ENCODE assay signal across 8 mouse cellular contexts in the genomic region with DNA sequence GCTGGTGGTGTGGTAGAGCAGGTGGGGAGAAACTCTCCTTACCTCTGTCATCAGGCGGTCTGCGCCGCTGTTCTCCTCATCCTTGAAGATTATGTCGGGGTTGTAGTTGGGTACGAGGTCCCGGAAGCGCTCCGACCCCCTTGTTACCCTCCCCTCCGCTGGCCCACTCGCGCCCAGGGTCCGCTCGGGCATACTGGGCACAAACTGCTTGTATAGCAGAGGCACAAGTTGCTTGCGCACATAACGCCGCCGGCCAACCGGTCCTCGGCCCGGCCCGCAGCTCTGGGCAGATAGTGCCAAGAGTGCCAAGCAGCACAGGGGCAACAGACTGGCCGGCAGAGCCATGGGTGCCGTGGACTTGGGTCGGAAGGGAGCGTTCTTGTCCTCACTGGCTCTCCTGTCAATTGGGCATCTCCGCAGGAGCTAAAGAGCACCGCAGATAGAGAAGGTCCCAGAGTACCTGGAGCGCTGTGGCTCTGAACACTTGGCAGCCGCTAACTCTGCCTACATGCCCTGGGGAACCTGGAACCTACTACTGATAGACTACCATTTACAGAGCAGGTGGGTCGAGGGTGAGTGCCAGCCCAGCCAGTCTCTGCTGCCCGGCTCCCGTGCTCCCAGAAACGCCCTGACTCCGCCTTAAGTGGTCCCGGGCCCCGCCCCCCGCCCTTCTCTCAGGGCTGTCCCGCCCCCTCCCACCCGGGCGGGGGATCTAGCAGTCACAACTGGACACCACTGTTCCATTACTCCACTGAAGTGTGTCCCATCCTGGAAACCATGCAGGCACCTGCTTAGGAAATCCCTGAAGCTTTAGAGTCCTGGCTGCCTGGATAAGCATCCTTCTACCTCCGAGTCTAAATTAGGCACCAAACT. TPM values are rescaled to one million over a fixed set of nuclear protein-coding genes. Genes with fewer than 3 reads are reported as not detected.
DNase-seq lines count a peak whose midpoint lies in the region; ATAC-seq and TF ChIP-seq lines count a peak whose summit lies in the region.

Dhh (minus strand) TSS at position 613 of the 873 bp plus-strand sequence.

- peaks cover 49% of the 10 kb centered on the region for H3K4me1 ChIP-seq in heart, embryonic 12.5 days (replicated peaks)
- H3K4me1 ChIP-seq in limb, embryonic 11.5 days (ENCODE audit: control insufficient read depth, insufficient read depth, low read length), result peaks cover 25% of the 10 kb centered on the region

- H3K4me2 ChIP-seq in heart, embryonic 12.5 days, result peak within 1 kb of the TSS; percentile 88
- H3K4me2 ChIP-seq in limb, embryonic 11.5 days (ENCODE audit: low read depth, severe bottlenecking), result peak within 1 kb of the TSS; percentile 38
- peak within 1 kb of the TSS; percentile 50 for H3K4me2 ChIP-seq in myocyte (ENCODE audit: low read depth)

- no peaks in the 10 kb centered on the region for H3K9me3 ChIP-seq in heart, embryonic 12.5 days (replicated peaks)
- H3K9me3 ChIP-seq in limb, embryonic 11.5 days (ENCODE audit: control insufficient read depth, low read length), result peaks cover 4% of the 10 kb centered on the region; the same call in 1 of the 2 replicates

- H3ac ChIP-seq in myocyte (ENCODE audit: control insufficient read depth, insufficient read length), result no peak within 1 kb of the TSS

- no peak for TF ChIP-seq POLR2A in myocyte (IDR thresholded peaks at IDR 0.05; ENCODE audit: insufficient read length, low read depth)

- intact Hi-C loops in left cerebral cortex, postnatal 4 days (cut with DNase I), result no loop called here

- H3K4me3 ChIP-seq in heart, embryonic 12.5 days, result peak within 1 kb of the TSS; percentile 47
- H3K4me3 ChIP-seq in limb, embryonic 11.5 days (ENCODE audit: low read depth, low read length), result peak within 1 kb of the TSS; percentile 21
- H3K4me3 ChIP-seq in myocyte, result no peak within 1 kb of the TSS

- peak; percentile 40 for DNase-seq in ovary, adult 18-20 months (ENCODE audit: low spot score)
- no peak for DNase-seq in ovary, postnatal 10 days (ENCODE audit: low spot score)
- peak; percentile 53 for DNase-seq in limb, embryonic 11.5 days (ENCODE audit: low spot score)
- no peak for DNase-seq in gastrocnemius, postnatal 10 days
- no peak for DNase-seq in left cerebral cortex, postnatal 4 days
- DNase-seq in right cerebral cortex, postnatal 10 days (ENCODE audit: low spot score in 2 of 2), result no peak

- 0 out of 2 replicates have a peak, but pooled peaks have one; percentile 30 for ATAC-seq in heart, embryonic 12.5 days (ENCODE audit: insufficient number of reproducible peaks, low FRiP score)
- no peak for ATAC-seq in limb, embryonic 11.5 days (ENCODE audit: insufficient number of reproducible peaks, low FRiP score, low TSS enrichment, low read depth)

- 1% methylated on average over 40 of the region's 41 CpGs for WGBS in heart, embryonic 12.5 days
- WGBS in limb, embryonic 11.5 days, result 1% methylated on average over 41 of the region's 41 CpGs

- peak within 1 kb of the TSS; percentile 55 for H3K9ac ChIP-seq in heart, embryonic 12.5 days
- H3K9ac ChIP-seq in limb, embryonic 11.5 days (ENCODE audit: low read length), result no peak within 1 kb of the TSS

- H3K79me2 ChIP-seq in myocyte (ENCODE audit: control insufficient read depth, insufficient read depth), result no peaks in the 10 kb centered on the region

- H3K27ac ChIP-seq in heart, embryonic 12.5 days (ENCODE audit: poor library complexity, severe bottlenecking), result no peak within 1 kb of the TSS
- H3K27ac ChIP-seq in limb, embryonic 11.5 days (replicated peaks; ENCODE audit: low read depth, low read length), result no peak within 1 kb of the TSS

- H3K36me3 ChIP-seq in heart, embryonic 12.5 days, result peaks cover 2% of the 10 kb centered on the region
- H3K36me3 ChIP-seq in limb, embryonic 11.5 days (ENCODE audit: control insufficient read depth, insufficient read depth, low read length), result no peaks in the 10 kb centered on the region; the same call in 1 of the 2 replicates
- no peaks in the 10 kb centered on the region for H3K36me3 ChIP-seq in myocyte (ENCODE audit: control insufficient read depth, insufficient read depth)

- H3K27me3 ChIP-seq in heart, embryonic 12.5 days (replicated peaks), result peaks cover 61% of the 10 kb centered on the region
- H3K27me3 ChIP-seq in limb, embryonic 11.5 days (ENCODE audit: control insufficient read depth, insufficient read depth, low read length), result peaks cover 62% of the 10 kb centered on the region
- H3K27me3 ChIP-seq in myocyte (ENCODE audit: control insufficient read depth, insufficient read depth, insufficient read length), result peaks cover 40% of the 10 kb centered on the region

TF ChIP-seq in myocyte, 11 proteins besides CTCF, POLR2A, EP300 and RAD21:
- TF ChIP-seq E2F4 (IDR thresholded peaks at IDR 0.05; ENCODE audit: insufficient read depth) (no peak), TCF12 (IDR thresholded peaks at IDR 0.05; ENCODE audit: insufficient read depth, poor library complexity, severe bottlenecking) (no peak), TCF3 (IDR thresholded peaks at IDR 0.05; ENCODE audit: insufficient read length, low read depth) (no peak), REST (IDR thresholded peaks at IDR 0.05; ENCODE audit: insufficient read depth, insufficient read length) (no peak), CEBPB (IDR thresholded peaks at IDR 0.05; ENCODE audit: insufficient read depth, poor library complexity, severe bottlenecking) (no peak)

RNA-seq across cellular contexts. Expression of gene Dhh, which starts in this region (rescaled TPM):
- 4.5 and 4.6 TPM in 2 replicates for polyA plus RNA-seq in heart, embryonic 12.5 days (2016; fragmentation: Nextera tagmentation; extraction: Ambion mirVana)
- 0.15 and 0.23 TPM in 2 replicates for polyA plus RNA-seq in limb, embryonic 11.5 days (2014; fragmentation: Nextera tagmentation; extraction: Ambion mirVana)
- 0.11 TPM for polyA plus RNA-seq in myocyte (2012; fragmentation: generic; extraction: Trizol)
- total RNA-seq in gastrocnemius, postnatal 10 days (2021), result 1 to 10 TPM; 3.6 to 4.0 TPM
- total RNA-seq in left cerebral cortex, postnatal 4 days (2021), result under 1 TPM; 0.28 to 0.36 TPM

Comparison
In these comparisons a context has a peak if more than half of its experiments do, and no peak if none do; other contexts are left out.
1. Peak in DNase-seq, H3K4me3 ChIP-seq and H3K4me2 ChIP-seq in limb, embryonic 11.5 days; RNA of the gene not detected or under 1 TPM.
2. H3K4me2 ChIP-seq: peak in every context shown above with its lines; median percentile 88 in heart, embryonic 12.5 days; 50 in myocyte; 38 in limb, embryonic 11.5 days.